Mouse (Mus musculus) kidney, postnatal 36 days (tissue): ENCODE measurements at regions not wholly inside any gene's neighbourhood (a gene's known extent, or its start where the extent isn't known, plus 50 kb on each side); places are given as distances from the start of the nearest gene placed in this dataset.

Experiments used
- DNase-seq, 2 experiments: peaks; one replicate each; pipeline ENCODE4 v3.0.0; 2021 to 2022; ENCODE audit warnings: mixed read lengths in 2 of 2

GRCm38 (mm10) chr8:62284378-62285110 is 161.6 kb upstream of the Anxa10 start:
- DNase-seq, result peak; percentile 7 to 31

- DNase-seq, result no peak
Measured at GRCm38 (mm10) chr8:62250551-62250950, 127.6 kb upstream of the Anxa10 start.
